Mouse (Mus musculus): Measurements from ENCODE around the gene Lrrc75a. TPM values are rescaled to one million over a fixed set of nuclear protein-coding genes. Genes with fewer than 3 reads are reported as not detected.

The Lrrc75a gene
- total RNA-seq, 4 experiments from 2014 or later, result 3.1 to 4.5 (median 3.7) TPM

GRCm38 (mm10) chr11:62645732-62646494 is 2.4 kb downstream of the Lrrc75a start:
- no peak for DNase-seq (ENCODE audit: low spot score)

- no peak for DNase-seq (ENCODE audit: low spot score)
Observed at GRCm38 (mm10) chr11:62645337-62645675, 3.0 kb downstream of the Lrrc75a start.

- no peak for DNase-seq (ENCODE audit: low spot score)
Observed at GRCm38 (mm10) chr11:62644602-62645336, 3.6 kb downstream of the Lrrc75a start.

- DNase-seq (ENCODE audit: low spot score), result no peak
Observed at GRCm38 (mm10) chr11:62643681-62644363, 4.5 kb downstream of the Lrrc75a start.

- no peak for DNase-seq (ENCODE audit: low spot score)
Observed at GRCm38 (mm10) chr11:62643011-62643631, 5.2 kb downstream of the Lrrc75a start.

- no peak for DNase-seq (ENCODE audit: low spot score)
Observed at GRCm38 (mm10) chr11:62642023-62642844, 6.1 kb downstream of the Lrrc75a start.

- no peak for DNase-seq (ENCODE audit: low spot score)
Observed at GRCm38 (mm10) chr11:62640378-62640777, 7.9 kb downstream of the Lrrc75a start.

- no peak for DNase-seq (ENCODE audit: low spot score)
Observed at GRCm38 (mm10) chr11:62638402-62638801, 9.9 kb downstream of the Lrrc75a start.

- DNase-seq (ENCODE audit: low spot score), result no peak
Observed at GRCm38 (mm10) chr11:62637806-62638205, 10.5 kb downstream of the Lrrc75a start.

GRCm38 (mm10) chr11:62637401-62637800 is 10.9 kb downstream of the Lrrc75a start:
- no peak for DNase-seq (ENCODE audit: low spot score)

- peak; percentile 58 for DNase-seq (ENCODE audit: low spot score)
Observed at GRCm38 (mm10) chr11:62636840-62637221, 11.5 kb downstream of the Lrrc75a start.

GRCm38 (mm10) chr11:62636105-62636839 is 12.1 kb downstream of the Lrrc75a start:
- DNase-seq (ENCODE audit: low spot score), result no peak

GRCm38 (mm10) chr11:62635406-62635805 is 12.9 kb downstream of the Lrrc75a start:
- no peak for DNase-seq (ENCODE audit: low spot score)

- DNase-seq (ENCODE audit: low spot score), result no peak
Observed at GRCm38 (mm10) chr11:62631138-62631537, 17.2 kb downstream of the Lrrc75a start.

GRCm38 (mm10) chr11:62630225-62630821 is 18.0 kb downstream of the Lrrc75a start:
- no peak for DNase-seq (ENCODE audit: low spot score)

- DNase-seq (ENCODE audit: low spot score), result no peak
Observed at GRCm38 (mm10) chr11:62629352-62630224, 18.7 kb downstream of the Lrrc75a start.

GRCm38 (mm10) chr11:62624341-62625291 is 23.7 kb downstream of the Lrrc75a start:
- DNase-seq (ENCODE audit: low spot score), result no peak

GRCm38 (mm10) chr11:62622850-62623249 is 25.5 kb downstream of the Lrrc75a start:
- DNase-seq (ENCODE audit: low spot score), result no peak
